Mouse (Mus musculus) layer of hippocampus, adult 8-10 months (tissue): ENCODE data around the gene Krtap9-3. TPM values are rescaled to one million over a fixed set of nuclear protein-coding genes. Genes with fewer than 3 reads are reported as not detected.

Source experiments
- DNase-seq, 2 experiments: peaks; one replicate each; pipeline ENCODE4 v3.0.0; 2022; ENCODE audit warnings: low spot score in 2 of 2
- total RNA-seq, 4 experiments: library from RNA; stranded (reverse); gene quantifications; 2 replicates each; pipeline ENCODE4 v1.2.4; 2022

The Krtap9-3 gene
- total RNA-seq, 4 experiments from 2014 or later = not detected

- no peak for DNase-seq
Observed at GRCm38 (mm10) chr11:99573164-99573563, 24.7 kb downstream of the Krtap9-3 start.

GRCm38 (mm10) chr11:99566530-99566929, 31.4 kb downstream of the Krtap9-3 start, which contains the start of gene Krtap3-1:
Gene Krtap3-1 (minus strand): TSS chr11:99566630.
- no peak for DNase-seq

GRCm38 (mm10) chr11:99562580-99562979, 35.3 kb downstream of the Krtap9-3 start:
- DNase-seq = no peak

GRCm38 (mm10) chr11:99559366-99559765, 38.5 kb downstream of the Krtap9-3 start, which contains the start of gene Gm11939:
Gene Gm11939 (minus strand): TSS chr11:99559466.
- no peak for DNase-seq

GRCm38 (mm10) chr11:99557976-99558745, 39.7 kb downstream of the Krtap9-3 start:
- DNase-seq = no peak

- no peak for DNase-seq
Observed at GRCm38 (mm10) chr11:99556753-99557152, 41.2 kb downstream of the Krtap9-3 start, which contains the start of gene Krtap3-2. Gene Krtap3-2 (minus strand): TSS chr11:99556853.

GRCm38 (mm10) chr11:99556195-99556594, 41.7 kb downstream of the Krtap9-3 start:
- DNase-seq = no peak

- no peak for DNase-seq
Observed at GRCm38 (mm10) chr11:99550765-99551164, 47.1 kb downstream of the Krtap9-3 start, which contains the start of gene Krtap3-3. Gene Krtap3-3 (minus strand): TSS chr11:99550865.

GRCm38 (mm10) chr11:99547892-99548291, 50.0 kb downstream of the Krtap9-3 start:
- no peak for DNase-seq

Other genes with a start within 250 kb of the Krtap9-3 start
- not detected for gene Krt27, start 247.0 kb downstream of the Krtap9-3 start, total RNA-seq
- gene Krt28, start 223.2 kb downstream of the Krtap9-3 start, total RNA-seq = under 1 TPM in 2 of 4 experiments, not detected in 2; 0.38 to 0.52 TPM
- gene Krt10, start 208.7 kb downstream of the Krtap9-3 start, total RNA-seq = 10 to 100 TPM; 10.4 to 12.6 (median 11.0) TPM
- gene Krt12, start 175.8 kb downstream of the Krtap9-3 start, total RNA-seq = 1 to 10 TPM in 3 of 4 experiments, under 1 TPM in 1; 0.85 to 1.7 (median 1.5) TPM
- gene Krt20, start 160.0 kb downstream of the Krtap9-3 start, total RNA-seq = not detected
- not detected for gene Krt23, start 105.0 kb downstream of the Krtap9-3 start, total RNA-seq
- not detected for gene Krt39, start 76.8 kb downstream of the Krtap9-3 start, total RNA-seq
- not detected for gene Krt40, start 54.9 kb downstream of the Krtap9-3 start, total RNA-seq
- not detected for gene Krtap3-3, start 47.2 kb downstream of the Krtap9-3 start, total RNA-seq
- not detected for gene Krtap3-2, start 41.3 kb downstream of the Krtap9-3 start, total RNA-seq
- not detected for gene Gm11939, start 38.6 kb downstream of the Krtap9-3 start, total RNA-seq
- not detected for gene Krtap3-1, start 31.5 kb downstream of the Krtap9-3 start, total RNA-seq
- gene Krtap1-5, start 17.1 kb downstream of the Krtap9-3 start, total RNA-seq = not detected
- gene Krtap1-4, start 14.5 kb downstream of the Krtap9-3 start, total RNA-seq = not detected
- not detected for gene Krtap1-3, start 6.8 kb downstream of the Krtap9-3 start, total RNA-seq
- not detected for gene Gm11938, start 5.2 kb upstream of the Krtap9-3 start, total RNA-seq
- gene Gm11937, start 12.1 kb upstream of the Krtap9-3 start, total RNA-seq = not detected
- not detected for gene Krtap2-4, start 16.7 kb upstream of the Krtap9-3 start, total RNA-seq
- gene Gm11562, start 22.3 kb upstream of the Krtap9-3 start, total RNA-seq = not detected
- gene Krtap4-1, start 30.1 kb upstream of the Krtap9-3 start, total RNA-seq = not detected
- not detected for gene Krtap4-2, start 37.0 kb upstream of the Krtap9-3 start, total RNA-seq
- gene Krtap4-7, start 46.0 kb upstream of the Krtap9-3 start, total RNA-seq = not detected
- not detected for gene Gm11555, start 52.1 kb upstream of the Krtap9-3 start, total RNA-seq
- not detected for gene Gm11563, start 60.9 kb upstream of the Krtap9-3 start, total RNA-seq
- not detected for gene Krtap4-6, start 67.9 kb upstream of the Krtap9-3 start, total RNA-seq
- gene Gm14190, start 92.6 kb upstream of the Krtap9-3 start, total RNA-seq = not detected
- gene Gm14180, start 136.2 kb upstream of the Krtap9-3 start, total RNA-seq = not detected
- not detected for gene Gm11595, start 174.8 kb upstream of the Krtap9-3 start, total RNA-seq
- not detected for gene Krtap4-8, start 182.6 kb upstream of the Krtap9-3 start, total RNA-seq
- gene Krtap4-9, start 187.1 kb upstream of the Krtap9-3 start, total RNA-seq = not detected
- not detected for gene Gm11596, start 195.4 kb upstream of the Krtap9-3 start, total RNA-seq
- gene Gm11569, start 200.8 kb upstream of the Krtap9-3 start, total RNA-seq = not detected
- gene Gm11554, start 206.3 kb upstream of the Krtap9-3 start, total RNA-seq = not detected
- not detected for gene Krtap4-13, start 211.8 kb upstream of the Krtap9-3 start, total RNA-seq
- not detected for gene Gm11564, start 217.6 kb upstream of the Krtap9-3 start, total RNA-seq
- gene 2300003K06Rik, start 240.0 kb upstream of the Krtap9-3 start, total RNA-seq = not detected